Mouse (Mus musculus): Measurements from ENCODE around the gene Speer4f2. TPM values are rescaled to one million over a fixed set of nuclear protein-coding genes. Genes with fewer than 3 reads are reported as not detected.

Speer4f2 gene
- polyA plus RNA-seq, 1 experiment from 2014 or later = not detected

Other genes starting within 250 kb of the Speer4f2 start
- not detected in 2 replicates for gene Speer4f1, start 102.9 kb downstream of the Speer4f2 start, polyA plus RNA-seq (2014; fragmentation: Nextera tagmentation; extraction: Ambion mirVana)
- 69.5 and 103 TPM in 2 replicates for gene Sema3c, start 201.1 kb downstream of the Speer4f2 start, polyA plus RNA-seq (2014; fragmentation: Nextera tagmentation; extraction: Ambion mirVana)

All from kidney, embryonic 14.5 days (tissue).